Comparison of ENCODE assay signal across 8 mouse cellular contexts in the genomic region with DNA sequence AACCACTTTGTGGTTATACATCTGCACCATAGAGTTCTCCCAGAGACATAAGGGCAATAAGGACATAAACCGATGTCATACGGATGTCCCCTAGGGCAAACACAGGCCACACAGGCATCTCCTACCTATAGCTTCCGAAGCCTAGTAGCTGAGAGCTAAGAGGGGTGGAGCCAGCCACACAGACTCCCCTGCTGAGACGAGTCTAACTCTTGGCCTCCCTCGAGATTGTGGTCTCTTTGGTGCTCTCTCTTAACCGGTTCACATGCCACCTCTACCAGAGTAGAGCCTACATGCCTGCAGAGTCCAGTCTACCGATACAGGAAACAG. TPM values are rescaled to one million over a fixed set of nuclear protein-coding genes. Genes with fewer than 3 reads are reported as not detected.
DNase-seq lines count a peak whose midpoint lies in the region; ATAC-seq and TF ChIP-seq lines count a peak whose summit lies in the region.

No protein-coding gene starts in this region.

- no peak overlapping the region for H3K27ac ChIP-seq in embryonic facial prominence, embryonic 11.5 days (replicated peaks; ENCODE audit: low read depth, low read length)
- H3K27ac ChIP-seq in limb, embryonic 12.5 days, result no peak overlapping the region
- no peak overlapping the region for H3K27ac ChIP-seq in neural tube, embryonic 15.5 days (replicated peaks)

- WGBS in lung, adult 2 months, result 14% methylated on average over 7 of the region's 7 CpGs
- 12% methylated on average over 7 of the region's 7 CpGs for WGBS in embryonic facial prominence, embryonic 11.5 days
- 10% methylated on average over 7 of the region's 7 CpGs for WGBS in limb, embryonic 12.5 days
- 7% methylated on average over 7 of the region's 7 CpGs for WGBS in neural tube, embryonic 15.5 days

- no peak for ATAC-seq in embryonic facial prominence, embryonic 11.5 days (replicated peaks; ENCODE audit: insufficient number of reproducible peaks, low FRiP score, low TSS enrichment, low read depth)
- no peak for ATAC-seq in limb, embryonic 12.5 days (ENCODE audit: insufficient number of reproducible peaks, insufficient read depth, low FRiP score, low TSS enrichment, low read depth)
- no peak for ATAC-seq in neural tube, embryonic 15.5 days (ENCODE audit: low FRiP score)

- H3K27me3 ChIP-seq in embryonic facial prominence, embryonic 11.5 days (ENCODE audit: control insufficient read depth, insufficient read depth, low read length), result no peaks in the 10 kb centered on the region
- H3K27me3 ChIP-seq in limb, embryonic 12.5 days, result no peaks in the 10 kb centered on the region
- no peaks in the 10 kb centered on the region for H3K27me3 ChIP-seq in neural tube, embryonic 15.5 days (replicated peaks)

- peak overlapping the region; percentile 75 for H3K4me3 ChIP-seq in lung, adult 2 months (replicated peaks; ENCODE audit: extremely low read depth, low read depth, low read length)
- peak overlapping the region; percentile 75 for H3K4me3 ChIP-seq in embryonic facial prominence, embryonic 11.5 days (ENCODE audit: low read depth, low read length)
- H3K4me3 ChIP-seq in limb, embryonic 12.5 days (replicated peaks), result peak overlapping the region; percentile 81
- peak overlapping the region; percentile 69 for H3K4me3 ChIP-seq in neural tube, embryonic 15.5 days (replicated peaks)

- H3K36me3 ChIP-seq in embryonic facial prominence, embryonic 11.5 days (replicated peaks; ENCODE audit: control insufficient read depth, insufficient read depth, low read depth, low read length), result no peaks in the 10 kb centered on the region
- H3K36me3 ChIP-seq in limb, embryonic 12.5 days, result no peaks in the 10 kb centered on the region
- H3K36me3 ChIP-seq in neural tube, embryonic 15.5 days, result peaks cover 6% of the 10 kb centered on the region; the same call in 1 of the 2 replicates

- no peak for DNase-seq in lung, adult 2 months
- DNase-seq in lung, postnatal 14 days, result no peak
- no peak for DNase-seq in embryonic facial prominence, embryonic 11.5 days (ENCODE audit: low spot score)
- no peak for DNase-seq in urinary bladder, adult 18-20 months (ENCODE audit: low spot score in 2 of 2)
- no peak for DNase-seq in gastrocnemius, adult 18-20 months (ENCODE audit: low spot score)
- DNase-seq in right cerebral cortex, adult 2 months (ENCODE audit: low spot score in 2 of 2), result no peak

- H3K9me3 ChIP-seq in embryonic facial prominence, embryonic 11.5 days (replicated peaks; ENCODE audit: control insufficient read depth, low read length), result no peaks in the 10 kb centered on the region
- no peaks in the 10 kb centered on the region for H3K9me3 ChIP-seq in limb, embryonic 12.5 days
- no peaks in the 10 kb centered on the region for H3K9me3 ChIP-seq in neural tube, embryonic 15.5 days (replicated peaks)

- no peak overlapping the region for H3K9ac ChIP-seq in embryonic facial prominence, embryonic 11.5 days (replicated peaks; ENCODE audit: low read length)
- no peak overlapping the region for H3K9ac ChIP-seq in limb, embryonic 12.5 days (replicated peaks)
- H3K9ac ChIP-seq in neural tube, embryonic 15.5 days (replicated peaks), result peak overlapping the region; percentile 73

- peak overlapping the region; percentile 99 for H3K4me2 ChIP-seq in embryonic facial prominence, embryonic 11.5 days (ENCODE audit: low read depth, low read length)
- peak overlapping the region; percentile 99 for H3K4me2 ChIP-seq in limb, embryonic 12.5 days
- H3K4me2 ChIP-seq in neural tube, embryonic 15.5 days, result peak overlapping the region; percentile 90

- no peak for TF ChIP-seq POLR2A in lung, adult 2 months (IDR thresholded peaks at IDR 0.05; ENCODE audit: borderline replicate concordance, extremely low read depth, low read depth, low read length)

- peaks cover 11% of the 10 kb centered on the region for H3K4me1 ChIP-seq in lung, adult 2 months (ENCODE audit: control insufficient read depth, insufficient read depth, low read length)
- H3K4me1 ChIP-seq in embryonic facial prominence, embryonic 11.5 days (ENCODE audit: control insufficient read depth, insufficient read depth, low read length), result peaks cover 6% of the 10 kb centered on the region
- H3K4me1 ChIP-seq in limb, embryonic 12.5 days (replicated peaks), result peaks cover 17% of the 10 kb centered on the region
- peaks cover 14% of the 10 kb centered on the region for H3K4me1 ChIP-seq in neural tube, embryonic 15.5 days

- TF ChIP-seq CTCF in lung, adult 2 months (IDR thresholded peaks at IDR 0.05; ENCODE audit: insufficient read depth, low read length), result no peak

RNA-seq across cellular contexts. Expression of a gene that starts 1.1 kb away (rescaled TPM):
- polyA plus RNA-seq in lung, adult 2 months (2012; rRNA removed), result 22.7 and 31.1 TPM in 2 replicates
- polyA plus RNA-seq in embryonic facial prominence, embryonic 11.5 days (2014; fragmentation: Nextera tagmentation; extraction: Ambion mirVana), result 7.3 and 9.5 TPM in 2 replicates
- polyA plus RNA-seq in limb, embryonic 12.5 days (2016; fragmentation: Nextera tagmentation; extraction: Ambion mirVana), result 8.5 and 9.9 TPM in 2 replicates
- 30.3 and 30.7 TPM in 2 replicates for polyA plus RNA-seq in neural tube, embryonic 15.5 days (2015; fragmentation: Nextera tagmentation; extraction: Ambion mirVana)
- 100 to 1,000 TPM in 1 of 2 experiments, 10 to 100 TPM in 1; 84.2 to 102 TPM for total RNA-seq in gastrocnemius, adult 18-20 months (2021)

RNA-seq across cellular contexts. Expression of a gene that starts 6.2 kb away (rescaled TPM):
- polyA plus RNA-seq in lung, adult 2 months (2012; rRNA removed), result 35.7 and 40.3 TPM in 2 replicates
- polyA plus RNA-seq in embryonic facial prominence, embryonic 11.5 days (2014; fragmentation: Nextera tagmentation; extraction: Ambion mirVana), result 14.7 and 15.1 TPM in 2 replicates
- polyA plus RNA-seq in limb, embryonic 12.5 days (2016; fragmentation: Nextera tagmentation; extraction: Ambion mirVana), result 37.3 and 45.5 TPM in 2 replicates
- polyA plus RNA-seq in neural tube, embryonic 15.5 days (2015; fragmentation: Nextera tagmentation; extraction: Ambion mirVana), result 15.5 and 18.1 TPM in 2 replicates
- under 1 TPM; 0.55 to 0.64 TPM for total RNA-seq in gastrocnemius, adult 18-20 months (2021)

RNA-seq across cellular contexts. Expression of a gene that starts 7.4 kb away (rescaled TPM):
- 78.1 and 103 TPM in 2 replicates for polyA plus RNA-seq in lung, adult 2 months (2012; rRNA removed)
- polyA plus RNA-seq in embryonic facial prominence, embryonic 11.5 days (2014; fragmentation: Nextera tagmentation; extraction: Ambion mirVana), result 49.8 and 63.3 TPM in 2 replicates
- 56.1 and 60.1 TPM in 2 replicates for polyA plus RNA-seq in limb, embryonic 12.5 days (2016; fragmentation: Nextera tagmentation; extraction: Ambion mirVana)
- 64.9 and 65.4 TPM in 2 replicates for polyA plus RNA-seq in neural tube, embryonic 15.5 days (2015; fragmentation: Nextera tagmentation; extraction: Ambion mirVana)
- 10 to 100 TPM; 25.4 to 33.4 TPM for total RNA-seq in gastrocnemius, adult 18-20 months (2021)

RNA-seq across cellular contexts. Expression of a gene that starts 13.2 kb away (rescaled TPM):
- 1.0 and 1.4 TPM in 2 replicates for polyA plus RNA-seq in lung, adult 2 months (2012; rRNA removed)
- polyA plus RNA-seq in embryonic facial prominence, embryonic 11.5 days (2014; fragmentation: Nextera tagmentation; extraction: Ambion mirVana), result 0.63 and 0.87 TPM in 2 replicates
- polyA plus RNA-seq in limb, embryonic 12.5 days (2016; fragmentation: Nextera tagmentation; extraction: Ambion mirVana), result 0.45 and 0.54 TPM in 2 replicates
- polyA plus RNA-seq in neural tube, embryonic 15.5 days (2015; fragmentation: Nextera tagmentation; extraction: Ambion mirVana), result 0.47 and 0.52 TPM in 2 replicates
- total RNA-seq in gastrocnemius, adult 18-20 months (2021), result under 1 TPM; 0.43 to 0.62 TPM

RNA-seq across cellular contexts. Expression of a gene that starts 22.8 kb away (rescaled TPM):
- 59.6 and 61.2 TPM in 2 replicates for polyA plus RNA-seq in lung, adult 2 months (2012; rRNA removed)
- polyA plus RNA-seq in embryonic facial prominence, embryonic 11.5 days (2014; fragmentation: Nextera tagmentation; extraction: Ambion mirVana), result 7.1 and 9.7 TPM in 2 replicates
- polyA plus RNA-seq in limb, embryonic 12.5 days (2016; fragmentation: Nextera tagmentation; extraction: Ambion mirVana), result 23.6 and 26.9 TPM in 2 replicates
- 17.8 and 23.0 TPM in 2 replicates for polyA plus RNA-seq in neural tube, embryonic 15.5 days (2015; fragmentation: Nextera tagmentation; extraction: Ambion mirVana)
- 10 to 100 TPM; 72.4 to 72.9 TPM for total RNA-seq in gastrocnemius, adult 18-20 months (2021)
